Mouse (Mus musculus) layer of hippocampus, adult 11-12 months (tissue): ENCODE results near the gene Ankrd54.

Source experiments
- DNase-seq: peaks from one replicate; pipeline ENCODE4 v3.0.0; 2022; ENCODE audit warnings: low spot score

Gene Ankrd54

GRCm38 (mm10) chr15:79075658-79076365, 13.1 kb upstream of the Ankrd54 start:
- no peak for DNase-seq

GRCm38 (mm10) chr15:79074913-79075532, 12.3 kb upstream of the Ankrd54 start, which contains the start of gene Eif3l:
TSS of gene Eif3l (plus strand) at chr15:79075179.
- peak; percentile 85 for DNase-seq

- DNase-seq, result no peak
Measured at GRCm38 (mm10) chr15:79074446-79074845, 11.8 kb upstream of the Ankrd54 start.

GRCm38 (mm10) chr15:79073752-79074151, 11.1 kb upstream of the Ankrd54 start:
- DNase-seq, result no peak

GRCm38 (mm10) chr15:79071117-79072039, 8.7 kb upstream of the Ankrd54 start:
- no peak for DNase-seq

- DNase-seq, result no peak
Measured at GRCm38 (mm10) chr15:79068416-79068815, 5.7 kb upstream of the Ankrd54 start.

GRCm38 (mm10) chr15:79067631-79068030, 4.9 kb upstream of the Ankrd54 start:
- DNase-seq, result no peak

- no peak for DNase-seq
Measured at GRCm38 (mm10) chr15:79066276-79066675, 3.6 kb upstream of the Ankrd54 start.

GRCm38 (mm10) chr15:79065086-79065770, 2.5 kb upstream of the Ankrd54 start:
- no peak for DNase-seq

- no peak for DNase-seq
Measured at GRCm38 (mm10) chr15:79063160-79063740, 557 bp upstream of the Ankrd54 start.

GRCm38 (mm10) chr15:79060887-79061565, 1.7 kb downstream of the Ankrd54 start:
- no peak for DNase-seq

GRCm38 (mm10) chr15:79057850-79058249, 4.8 kb downstream of the Ankrd54 start:
- DNase-seq, result no peak

GRCm38 (mm10) chr15:79056601-79057000, 6.1 kb downstream of the Ankrd54 start:
- DNase-seq, result no peak

- no peak for DNase-seq
Measured at GRCm38 (mm10) chr15:79052366-79052765, 10.3 kb downstream of the Ankrd54 start.

- DNase-seq, result no peak
Measured at GRCm38 (mm10) chr15:79051461-79052360, 11.0 kb downstream of the Ankrd54 start.

- no peak for DNase-seq
Measured at GRCm38 (mm10) chr15:79050964-79051363, 11.7 kb downstream of the Ankrd54 start.

GRCm38 (mm10) chr15:79050160-79050845, 12.4 kb downstream of the Ankrd54 start:
- no peak for DNase-seq

- DNase-seq, result no peak
Measured at GRCm38 (mm10) chr15:79048186-79048585, 14.5 kb downstream of the Ankrd54 start.

GRCm38 (mm10) chr15:79044837-79045236, 17.9 kb downstream of the Ankrd54 start:
- no peak for DNase-seq
